Mouse (Mus musculus): ENCODE results near the gene 9230112D13Rik.

GRCm38 (mm10) chr14:34552226-34552625 is 29.6 kb upstream of the 9230112D13Rik start:
- TF ChIP-seq POLR2A (IDR thresholded peaks at IDR 0.05; ENCODE audit: borderline replicate concordance, control insufficient read depth, low read depth, low read length), result no peak
- no peak for TF ChIP-seq CTCF (IDR thresholded peaks at IDR 0.05; ENCODE audit: control insufficient read depth, insufficient read depth, low read length)

Measured in bone marrow, adult 2 months (tissue).